Mouse (Mus musculus) retina, postnatal 7 days (tissue): ENCODE results near the gene Tnfrsf25.

Experiments used
- DNase-seq: peaks from one replicate; pipeline ENCODE4 v3.0.0-alpha.2; 2012; ENCODE audit warnings: low read depth, low spot score

Tnfrsf25 gene

GRCm38 (mm10) chr4:152115921-152116612 lies at the start of gene Tnfrsf25:
TSS of gene Tnfrsf25 (plus strand) at chr4:152115934.
- DNase-seq, result no peak

- DNase-seq, result no peak
Measured at GRCm38 (mm10) chr4:152067280-152067679, 48.5 kb upstream of the Tnfrsf25 start.

GRCm38 (mm10) chr4:152068166-152068724 lies 47.5 kb upstream of the Tnfrsf25 start:
- DNase-seq, result no peak

GRCm38 (mm10) chr4:152069245-152069644 lies 46.5 kb upstream of the Tnfrsf25 start:
- DNase-seq, result no peak

- no peak for DNase-seq
Measured at GRCm38 (mm10) chr4:152070494-152071396, 45.0 kb upstream of the Tnfrsf25 start.

GRCm38 (mm10) chr4:152072121-152072601 lies 43.6 kb upstream of the Tnfrsf25 start, which contains the start of gene Plekhg5:
TSS of gene Plekhg5 (plus strand) at chr4:152072498.
- no peak for DNase-seq

GRCm38 (mm10) chr4:152072655-152073054 lies 43.1 kb upstream of the Tnfrsf25 start:
- DNase-seq, result no peak

GRCm38 (mm10) chr4:152073715-152074114 lies 42.0 kb upstream of the Tnfrsf25 start:
- no peak for DNase-seq

GRCm38 (mm10) chr4:152074548-152074947 lies 41.2 kb upstream of the Tnfrsf25 start:
- no peak for DNase-seq

GRCm38 (mm10) chr4:152077191-152077590 lies 38.5 kb upstream of the Tnfrsf25 start:
- DNase-seq, result no peak

- no peak for DNase-seq
Measured at GRCm38 (mm10) chr4:152078105-152078530, 37.6 kb upstream of the Tnfrsf25 start.

- DNase-seq, result no peak
Measured at GRCm38 (mm10) chr4:152079261-152079660, 36.5 kb upstream of the Tnfrsf25 start.

- no peak for DNase-seq
Measured at GRCm38 (mm10) chr4:152079931-152080330, 35.8 kb upstream of the Tnfrsf25 start.

GRCm38 (mm10) chr4:152083611-152084220 lies 32.0 kb upstream of the Tnfrsf25 start:
- DNase-seq, result no peak

- DNase-seq, result no peak
Measured at GRCm38 (mm10) chr4:152084616-152085015, 31.1 kb upstream of the Tnfrsf25 start.

GRCm38 (mm10) chr4:152086505-152087210 lies 29.1 kb upstream of the Tnfrsf25 start:
- no peak for DNase-seq

- DNase-seq, result no peak
Measured at GRCm38 (mm10) chr4:152087211-152088081, 28.3 kb upstream of the Tnfrsf25 start.

GRCm38 (mm10) chr4:152088133-152088532 lies 27.6 kb upstream of the Tnfrsf25 start:
- no peak for DNase-seq

GRCm38 (mm10) chr4:152088556-152089120 lies 27.1 kb upstream of the Tnfrsf25 start:
- no peak for DNase-seq

GRCm38 (mm10) chr4:152090191-152090590 lies 25.5 kb upstream of the Tnfrsf25 start:
- no peak for DNase-seq
